Mouse (Mus musculus) B cell, adult 67 days (primary cell): ENCODE measurements around the gene Zfp622. TPM values are rescaled to one million over a fixed set of nuclear protein-coding genes. Genes with fewer than 3 reads are reported as not detected.

ENCODE experiments used
- total RNA-seq, 2 experiments: library from RNA; stranded (reverse); gene quantifications; 4 replicates each; pipeline ENCODE4 v1.2.4; 2023

The Zfp622 gene
- 100 to 1,000 TPM; 122 to 127 TPM for total RNA-seq

DNA sequence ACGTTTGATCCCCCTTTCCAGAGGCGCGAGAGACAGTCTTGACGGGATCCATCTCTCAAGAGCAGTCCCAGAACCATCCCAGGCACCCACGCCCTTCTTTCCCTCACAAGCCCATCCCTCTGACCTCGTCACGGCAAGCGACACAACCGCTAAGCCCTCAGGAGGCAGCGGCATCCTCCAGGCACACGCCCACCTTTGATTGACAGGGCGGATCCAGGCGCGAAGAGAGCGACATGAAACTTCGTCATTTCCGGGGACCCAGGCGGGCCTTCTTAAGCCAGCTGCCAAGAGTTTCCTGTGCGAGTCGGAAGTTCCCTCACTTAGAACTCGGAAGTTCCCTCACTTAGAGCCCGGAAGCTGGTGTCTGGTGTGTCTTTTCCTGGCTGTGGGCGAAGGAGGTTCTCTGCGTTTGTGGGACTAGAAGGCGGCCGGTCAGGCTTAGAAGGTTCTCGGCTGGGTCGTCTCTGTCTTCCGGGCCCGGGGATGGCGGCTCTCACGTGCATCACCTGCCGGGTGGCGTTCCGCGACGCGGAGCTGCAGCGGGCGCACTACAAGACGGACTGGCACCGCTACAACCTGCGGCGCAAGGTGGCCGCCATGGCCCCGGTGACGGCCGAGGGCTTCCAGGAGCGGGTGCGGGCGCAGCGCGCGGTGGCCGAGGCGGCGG is at the start of gene Zfp622:
Gene Zfp622 (plus strand): TSS at position 300 of the 667 bp plus-strand sequence.

Other genes with a start within 250 kb of the Zfp622 start
- 10 to 100 TPM; 88.1 to 90.8 TPM for gene Retreg1, start 141.2 kb upstream of the Zfp622 start, total RNA-seq